Mouse (Mus musculus): Measurements from ENCODE around the gene Rita1. TPM values are rescaled to one million over a fixed set of nuclear protein-coding genes. Genes with fewer than 3 reads are reported as not detected.

The Rita1 gene
- polyA plus RNA-seq, 1 experiment from 2014 or later = 13.1 TPM

DNA sequence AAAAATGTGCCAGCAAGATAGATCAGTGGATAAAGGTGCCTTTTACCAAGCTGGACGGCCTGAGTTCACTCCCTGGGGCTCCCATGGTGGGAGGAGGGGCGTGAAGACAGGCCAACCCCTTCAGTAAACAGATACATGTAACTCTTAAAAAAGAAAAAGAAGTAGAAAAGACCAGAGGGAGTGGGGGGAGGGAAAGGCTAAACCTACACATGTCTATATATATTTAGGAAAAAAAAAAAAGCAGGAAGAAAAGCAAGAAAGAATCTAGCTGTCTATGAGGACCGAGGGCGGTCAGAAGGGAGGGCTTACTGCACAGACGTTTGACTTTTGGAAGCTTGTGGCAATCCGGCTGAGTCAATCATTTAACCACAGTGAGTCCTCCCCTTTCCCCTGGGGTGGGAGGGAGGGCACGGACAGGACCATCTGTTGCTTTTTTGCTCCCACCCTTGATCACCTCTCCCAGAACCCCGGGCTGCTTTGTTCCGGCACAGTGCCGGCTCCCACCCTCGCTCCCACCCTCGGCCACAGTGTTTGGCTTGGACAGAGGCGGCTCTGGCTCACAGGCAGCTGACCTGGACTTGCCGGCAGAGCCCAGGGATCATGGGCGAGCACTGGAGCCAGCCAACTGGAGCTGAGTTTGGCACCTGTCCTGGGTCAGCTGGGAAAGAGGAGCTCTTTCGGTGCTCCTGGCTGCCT is 51.6 kb downstream of the Rita1 start:
- Histone ChIP-seq H3K4me3 (ENCODE audit: low read depth, low read length) (peak overlapping the region; percentile 42), H3K9me3 (ENCODE audit: control insufficient read depth, low read length) (no peaks in the 10 kb centered on the region), H3K36me3 (ENCODE audit: control insufficient read depth, insufficient read depth, low read length) (peaks cover 19% of the 10 kb centered on the region), H3K9ac (ENCODE audit: low read depth, low read length) (peak overlapping the region; percentile 39; the same call in 1 of the 2 replicates), H3K4me2 (peak overlapping the region; percentile 59), H3K27ac (ENCODE audit: low read depth, low read length) (peak overlapping the region; percentile 84), H3K4me1 (replicated peaks; ENCODE audit: control insufficient read depth, insufficient read depth, low read length) (peaks cover 55% of the 10 kb centered on the region), H3K27me3 (replicated peaks; ENCODE audit: control insufficient read depth, insufficient read depth, low read length) (no peaks in the 10 kb centered on the region)
- 10% methylated on average over 16 of the region's 16 CpGs for WGBS
- DNase-seq (ENCODE audit: low spot score) = peak; percentile 73
- ATAC-seq (replicated peaks; ENCODE audit: low FRiP score) = peak; percentile 60

DNA sequence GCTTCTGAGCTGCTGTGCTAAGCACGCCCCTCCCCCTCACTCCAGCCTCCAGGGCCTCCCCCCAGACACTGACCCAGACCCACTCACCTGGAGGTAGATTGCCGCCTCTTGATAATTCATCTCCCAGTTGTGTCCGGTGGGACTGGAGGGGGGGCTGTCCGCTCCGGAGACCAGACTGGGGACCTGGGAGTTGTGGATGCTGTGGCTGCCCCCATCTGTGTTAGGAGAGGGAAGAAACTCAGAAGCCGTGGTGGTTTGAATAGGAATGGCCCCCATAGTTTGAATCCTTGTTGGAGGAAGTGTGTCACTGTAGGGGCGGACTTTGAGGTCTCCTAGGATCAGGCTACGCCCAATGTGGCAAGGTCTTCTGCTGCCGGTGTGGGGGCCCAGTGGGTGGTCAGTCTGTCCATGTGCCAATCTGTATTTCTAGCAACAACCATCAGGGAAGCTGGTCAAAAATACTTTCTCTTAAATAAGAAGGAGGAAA is 52.2 kb downstream of the Rita1 start:
- no peak for DNase-seq (ENCODE audit: low spot score)
- no peak for ATAC-seq (replicated peaks; ENCODE audit: low FRiP score)
- H3K27me3 ChIP-seq (replicated peaks; ENCODE audit: control insufficient read depth, insufficient read depth, low read length) = no peaks in the 10 kb centered on the region
- H3K9me3 ChIP-seq (ENCODE audit: control insufficient read depth, low read length) = no peaks in the 10 kb centered on the region
- WGBS = 40% methylated on average over 9 of the region's 9 CpGs
- peaks cover 52% of the 10 kb centered on the region for H3K4me1 ChIP-seq (replicated peaks; ENCODE audit: control insufficient read depth, insufficient read depth, low read length)
- peak overlapping the region; percentile 39; the same call in 1 of the 2 replicates for H3K9ac ChIP-seq (ENCODE audit: low read depth, low read length)
- peak overlapping the region; percentile 84 for H3K27ac ChIP-seq (ENCODE audit: low read depth, low read length)
- H3K36me3 ChIP-seq (ENCODE audit: control insufficient read depth, insufficient read depth, low read length) = peaks cover 23% of the 10 kb centered on the region
- H3K4me3 ChIP-seq (ENCODE audit: low read depth, low read length) = peak overlapping the region; percentile 42
- peak overlapping the region; percentile 59 for H3K4me2 ChIP-seq

DNA sequence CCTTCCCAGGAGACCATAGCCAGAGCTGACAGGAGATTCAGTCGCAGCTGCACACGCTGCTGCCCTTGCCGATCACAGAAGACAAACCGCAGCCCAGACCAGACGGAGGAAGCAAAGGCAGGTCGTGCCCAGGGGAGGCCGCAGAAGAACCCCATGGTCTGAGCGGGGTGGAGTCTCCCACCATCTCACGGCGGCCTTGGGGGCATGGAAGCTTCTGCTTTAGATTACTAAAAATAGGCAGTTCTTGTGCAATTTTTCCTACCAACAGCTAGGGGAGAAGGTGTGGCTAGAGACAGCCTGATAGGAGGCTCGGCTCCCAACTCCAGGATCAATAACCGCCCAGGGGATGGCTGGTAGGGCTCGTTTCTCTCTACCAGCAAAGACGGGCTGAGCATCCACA is 53.6 kb downstream of the Rita1 start:
- 30% methylated on average over 14 of the region's 14 CpGs for WGBS
- DNase-seq (ENCODE audit: low spot score) = no peak

DNA sequence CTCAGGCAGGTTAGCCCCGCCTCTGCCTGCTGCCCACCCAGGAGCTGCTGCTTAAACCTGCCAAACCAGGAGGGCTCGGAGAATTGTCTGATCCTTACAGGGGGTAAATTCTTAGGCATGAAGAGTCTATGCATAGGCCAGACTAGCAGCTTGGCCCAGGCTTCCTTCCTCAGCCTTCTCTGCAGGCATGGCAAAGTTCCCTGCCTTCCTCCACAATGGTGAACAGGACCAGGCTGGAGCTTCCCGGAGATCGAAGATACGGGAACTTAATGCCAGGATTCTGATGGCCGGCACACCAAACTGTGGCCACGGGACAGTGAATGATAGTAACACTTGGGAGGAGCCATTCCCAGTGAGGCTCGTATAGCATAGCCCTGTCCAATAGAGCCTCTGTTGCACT is 54.3 kb downstream of the Rita1 start:
- Histone ChIP-seq H3K4me3 (ENCODE audit: low read depth, low read length) (no peak overlapping the region), H3K27ac (ENCODE audit: low read depth, low read length) (peak overlapping the region; percentile 52; the same call in 1 of the 2 replicates), H3K9me3 (ENCODE audit: control insufficient read depth, low read length) (no peaks in the 10 kb centered on the region), H3K4me2 (peak overlapping the region; percentile 59; the same call in 1 of the 2 replicates), H3K9ac (ENCODE audit: low read depth, low read length) (no peak overlapping the region), H3K36me3 (ENCODE audit: control insufficient read depth, insufficient read depth, low read length) (peaks cover 40% of the 10 kb centered on the region), H3K4me1 (replicated peaks; ENCODE audit: control insufficient read depth, insufficient read depth, low read length) (peaks cover 38% of the 10 kb centered on the region), H3K27me3 (replicated peaks; ENCODE audit: control insufficient read depth, insufficient read depth, low read length) (no peaks in the 10 kb centered on the region)
- ATAC-seq (replicated peaks; ENCODE audit: low FRiP score) = no peak
- WGBS = 74% methylated on average over 8 of the region's 8 CpGs
- no peak for DNase-seq (ENCODE audit: low spot score)

More for the DNA sequence above, 53.6 kb downstream of the Rita1 start:
- peaks cover 43% of the 10 kb centered on the region for H3K4me1 ChIP-seq (replicated peaks; ENCODE audit: control insufficient read depth, insufficient read depth, low read length)
- peak; percentile 44 for ATAC-seq (replicated peaks; ENCODE audit: low FRiP score)
- H3K36me3 ChIP-seq (ENCODE audit: control insufficient read depth, insufficient read depth, low read length) = peaks cover 34% of the 10 kb centered on the region
- peak overlapping the region; percentile 52 for H3K27ac ChIP-seq (ENCODE audit: low read depth, low read length)
- peak overlapping the region; percentile 29 for H3K4me3 ChIP-seq (ENCODE audit: low read depth, low read length)
- no peaks in the 10 kb centered on the region for H3K27me3 ChIP-seq (replicated peaks; ENCODE audit: control insufficient read depth, insufficient read depth, low read length)
- peak overlapping the region; percentile 37; the same call in 1 of the 2 replicates for H3K9ac ChIP-seq (ENCODE audit: low read depth, low read length)
- H3K4me2 ChIP-seq = peak overlapping the region; percentile 59
- no peaks in the 10 kb centered on the region for H3K9me3 ChIP-seq (ENCODE audit: control insufficient read depth, low read length)

DNA sequence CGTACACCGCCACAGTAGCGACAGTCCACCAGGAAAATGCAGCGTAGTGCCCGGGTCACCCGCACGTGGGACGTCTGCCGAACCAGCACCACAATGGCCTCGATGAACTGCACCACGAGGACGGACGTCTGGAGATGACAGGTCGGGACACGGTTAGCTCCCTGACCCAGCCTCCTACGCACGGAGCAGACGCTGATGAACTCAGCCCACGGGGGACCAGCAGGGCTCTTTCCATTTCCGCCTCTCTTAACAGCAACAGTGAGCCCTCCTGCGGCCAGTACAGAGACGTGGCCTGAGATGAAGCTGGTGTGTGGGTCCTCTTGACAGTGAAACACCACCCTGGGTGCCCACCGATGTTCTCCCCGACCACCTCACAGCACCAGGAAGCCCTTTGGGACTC is 56.5 kb downstream of the Rita1 start:
- H3K36me3 ChIP-seq (ENCODE audit: control insufficient read depth, insufficient read depth, low read length) = peaks cover 47% of the 10 kb centered on the region

DNA sequence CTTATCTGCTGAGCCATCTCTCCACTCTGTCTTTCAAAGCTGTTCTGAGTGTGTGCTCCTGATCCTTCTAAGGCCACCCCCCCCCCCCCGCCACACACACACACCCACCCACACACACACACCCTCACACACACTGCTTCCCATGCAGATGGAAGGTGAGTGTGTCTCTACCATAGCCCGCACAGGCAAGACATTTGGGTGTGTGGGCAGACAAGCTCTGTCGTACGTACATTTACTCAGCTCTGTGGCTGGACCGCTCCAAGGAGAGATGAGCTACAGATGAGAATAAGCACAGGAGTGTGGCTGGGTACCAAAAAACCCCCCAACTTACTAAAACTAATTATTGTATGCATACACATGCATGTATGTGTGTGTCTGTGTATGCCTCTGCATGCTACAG is 61.7 kb downstream of the Rita1 start:
- ATAC-seq (replicated peaks; ENCODE audit: low FRiP score) (no peak), DNase-seq (ENCODE audit: low spot score) (no peak)
- H3K9ac ChIP-seq (ENCODE audit: low read depth, low read length) = no peak overlapping the region
- H3K9me3 ChIP-seq (ENCODE audit: control insufficient read depth, low read length) = no peaks in the 10 kb centered on the region
- no peak overlapping the region for H3K4me2 ChIP-seq
- H3K27ac ChIP-seq (ENCODE audit: low read depth, low read length) = no peak overlapping the region
- 96% methylated on average over 5 of the region's 5 CpGs for WGBS
- no peaks in the 10 kb centered on the region for H3K4me1 ChIP-seq (replicated peaks; ENCODE audit: control insufficient read depth, insufficient read depth, low read length)
- peaks cover 35% of the 10 kb centered on the region for H3K36me3 ChIP-seq (ENCODE audit: control insufficient read depth, insufficient read depth, low read length)
- no peak overlapping the region for H3K4me3 ChIP-seq (ENCODE audit: low read depth, low read length)
- no peaks in the 10 kb centered on the region for H3K27me3 ChIP-seq (replicated peaks; ENCODE audit: control insufficient read depth, insufficient read depth, low read length)

More for the DNA sequence above, 56.5 kb downstream of the Rita1 start:
- no peak overlapping the region for H3K4me3 ChIP-seq (ENCODE audit: low read depth, low read length)
- H3K4me2 ChIP-seq = no peak overlapping the region
- no peak overlapping the region for H3K9ac ChIP-seq (ENCODE audit: low read depth, low read length)
- H3K27ac ChIP-seq (ENCODE audit: low read depth, low read length) = no peak overlapping the region
- H3K4me1 ChIP-seq (replicated peaks; ENCODE audit: control insufficient read depth, insufficient read depth, low read length) = peaks cover 29% of the 10 kb centered on the region
- H3K27me3 ChIP-seq (replicated peaks; ENCODE audit: control insufficient read depth, insufficient read depth, low read length) = no peaks in the 10 kb centered on the region
- WGBS = 90% methylated on average over 24 of the region's 24 CpGs
- H3K9me3 ChIP-seq (ENCODE audit: control insufficient read depth, low read length) = no peaks in the 10 kb centered on the region
- no peak for ATAC-seq (replicated peaks; ENCODE audit: low FRiP score)
- no peak for DNase-seq (ENCODE audit: low spot score)

DNA sequence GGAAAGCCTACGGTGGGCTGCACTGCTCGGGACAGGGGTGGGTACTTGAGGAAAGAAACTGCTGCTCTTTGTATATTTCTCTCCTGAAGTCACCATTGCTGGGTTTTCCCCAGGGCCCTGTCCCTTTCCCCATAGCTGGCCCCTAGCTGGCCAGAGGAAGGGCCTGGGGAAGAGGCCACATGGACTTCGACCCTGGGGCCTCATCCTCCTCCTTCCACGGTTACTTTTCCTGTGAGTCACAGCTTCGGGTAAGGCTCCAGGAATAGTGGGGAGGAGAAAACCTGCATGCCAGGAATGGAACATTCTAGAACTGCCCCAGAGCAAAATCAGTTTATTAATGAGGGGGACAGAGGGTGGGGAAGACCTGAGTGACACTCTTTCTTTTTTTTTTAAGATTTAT is 62.3 kb downstream of the Rita1 start:
- DNase-seq (ENCODE audit: low spot score) = no peak
- H3K36me3 ChIP-seq (ENCODE audit: control insufficient read depth, insufficient read depth, low read length) = peaks cover 31% of the 10 kb centered on the region
- no peak overlapping the region for H3K27ac ChIP-seq (ENCODE audit: low read depth, low read length)
- H3K9me3 ChIP-seq (ENCODE audit: control insufficient read depth, low read length) = no peaks in the 10 kb centered on the region
- no peaks in the 10 kb centered on the region for H3K27me3 ChIP-seq (replicated peaks; ENCODE audit: control insufficient read depth, insufficient read depth, low read length)
- no peak overlapping the region for H3K4me3 ChIP-seq (ENCODE audit: low read depth, low read length)
- no peak overlapping the region for H3K4me2 ChIP-seq
- 74% methylated on average over 5 of the region's 5 CpGs for WGBS
- ATAC-seq (replicated peaks; ENCODE audit: low FRiP score) = no peak
- no peak overlapping the region for H3K9ac ChIP-seq (ENCODE audit: low read depth, low read length)
- H3K4me1 ChIP-seq (replicated peaks; ENCODE audit: control insufficient read depth, insufficient read depth, low read length) = no peaks in the 10 kb centered on the region

DNA sequence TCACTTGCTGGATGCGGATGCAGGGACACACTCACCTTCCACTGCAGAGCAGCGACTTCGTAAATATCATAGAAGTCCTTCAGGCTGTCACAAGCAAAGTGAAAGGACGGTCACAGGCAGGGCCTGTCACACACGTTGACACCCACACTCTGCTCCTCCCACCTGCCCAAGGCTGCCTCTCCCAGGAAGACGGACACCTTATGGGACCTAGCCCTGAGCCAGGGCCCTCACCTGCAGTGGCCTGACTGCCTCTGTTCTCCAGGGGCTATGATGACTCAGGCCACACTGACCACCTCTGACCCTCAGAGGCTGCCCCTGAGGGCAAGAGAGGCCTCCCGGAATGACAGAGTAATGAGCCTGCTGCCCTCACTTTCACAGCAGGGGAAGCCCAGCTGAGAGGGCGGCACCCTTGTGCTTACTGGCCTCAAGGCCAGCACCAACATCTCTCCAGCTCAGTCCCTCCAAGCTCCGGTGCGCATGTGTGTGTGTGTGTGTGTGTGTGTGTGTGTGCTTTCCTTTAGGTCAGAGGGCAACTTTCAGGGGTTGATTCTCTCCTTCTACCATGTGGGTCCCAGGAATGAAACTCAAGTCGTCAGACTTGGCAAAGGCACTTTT is 64.0 kb downstream of the Rita1 start:
- no peak overlapping the region for H3K9ac ChIP-seq (ENCODE audit: low read depth, low read length)
- no peak overlapping the region for H3K27ac ChIP-seq (ENCODE audit: low read depth, low read length)
- H3K27me3 ChIP-seq (replicated peaks; ENCODE audit: control insufficient read depth, insufficient read depth, low read length) = no peaks in the 10 kb centered on the region
- no peaks in the 10 kb centered on the region for H3K4me1 ChIP-seq (replicated peaks; ENCODE audit: control insufficient read depth, insufficient read depth, low read length)
- H3K4me2 ChIP-seq = no peak overlapping the region
- H3K36me3 ChIP-seq (ENCODE audit: control insufficient read depth, insufficient read depth, low read length) = peaks cover 24% of the 10 kb centered on the region
- DNase-seq (ENCODE audit: low spot score) (no peak), ATAC-seq (replicated peaks; ENCODE audit: low FRiP score) (0 out of 2 replicates have a peak, but pooled peaks have one; percentile 33)
- no peak overlapping the region for H3K4me3 ChIP-seq (ENCODE audit: low read depth, low read length)
- WGBS = 76% methylated on average over 11 of the region's 11 CpGs
- H3K9me3 ChIP-seq (ENCODE audit: control insufficient read depth, low read length) = no peaks in the 10 kb centered on the region
